Mouse (Mus musculus) testis, adult 2 months (tissue): ENCODE results near the gene Bmyc.

Experiments used
- CTCF ChIP-seq: fragments of 200-500 bp; IDR thresholded peaks from 2 replicates; pipeline ENCODE4 v1.5.1; 2012; ENCODE audit warnings: low read depth, mild to moderate bottlenecking, inconsistent platforms, low read length, moderate library complexity; ENCODE audit not compliant: control insufficient read depth, insufficient read depth, insufficient replicate concordance
- POLR2A ChIP-seq: fragments of 200-500 bp; IDR thresholded peaks from 2 replicates; pipeline ENCODE4 v1.6.1; 2012; ENCODE audit warnings: low read depth, mild to moderate bottlenecking, inconsistent platforms, low read length, moderate library complexity; ENCODE audit not compliant: control insufficient read depth

DNA sequence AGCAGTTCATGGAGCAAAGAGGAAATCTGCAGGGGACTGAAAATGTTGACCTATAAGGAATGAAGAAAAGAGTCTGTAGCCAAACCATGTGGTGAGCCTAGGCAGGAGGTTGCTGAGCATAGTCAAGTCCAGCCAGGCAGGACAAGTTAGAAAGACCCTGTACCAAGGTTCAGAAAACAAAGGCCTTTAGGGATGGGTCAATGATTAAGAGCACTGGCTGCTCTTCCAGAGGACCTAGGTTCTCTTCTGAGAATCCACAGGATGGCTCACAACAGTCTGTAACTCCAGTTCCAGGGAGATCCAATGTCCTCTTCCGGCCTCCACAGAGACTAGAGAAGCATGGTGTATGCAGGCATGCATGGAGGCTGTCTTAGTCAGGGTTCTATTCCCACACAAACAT is 47.7 kb downstream of the Bmyc start:
- TF ChIP-seq CTCF (no peak), POLR2A (no peak)
